Mouse (Mus musculus) forebrain, embryonic 11.5 days (tissue): ENCODE data around the gene Med17. TPM values are rescaled to one million over a fixed set of nuclear protein-coding genes. Genes with fewer than 3 reads are reported as not detected.
"Not testable (repeated sequence)": the region's sequence is repeated elsewhere in the genome, so short reads cannot be mapped to it uniquely, and the experiment has no call there.

Experiments
- ATAC-seq: fragments of 200-750 bp; cut with Nextera tagmentation; replicated peaks from 2 replicates; pipeline ENCODE4 v1.8.0; 2017; ENCODE audit warnings: moderate TSS enrichment; ENCODE audit not compliant: low FRiP score
- DNase-seq: peaks from one replicate; pipeline ENCODE4 v3.0.0-alpha.2; 2017; ENCODE audit warnings: low spot score
- H3K27ac ChIP-seq: fragments of 300-500 bp; sonication (generic); 2 replicates; pipeline ENCODE4 v1.5.1; 2014; ENCODE audit warnings: low read depth, low read length
- H3K27me3 ChIP-seq: fragments of 300-500 bp; sonication (generic); 2 replicates; pipeline ENCODE4 v1.6.1; 2014; ENCODE audit warnings: mild to moderate bottlenecking, low read length, mixed read lengths; ENCODE audit not compliant: control insufficient read depth, insufficient read depth
- H3K36me3 ChIP-seq: fragments of 300-500 bp; sonication (generic); 2 replicates; pipeline ENCODE4 v1.6.1; 2014; ENCODE audit warnings: mild to moderate bottlenecking, low read length, moderate library complexity, mixed read lengths; ENCODE audit not compliant: control insufficient read depth, insufficient read depth
- H3K4me1 ChIP-seq: fragments of 300-500 bp; sonication (generic); replicated peaks from 2 replicates; pipeline ENCODE4 v1.6.1; 2014; ENCODE audit warnings: low read length, mixed read lengths; ENCODE audit not compliant: control insufficient read depth, insufficient read depth
- H3K4me2 ChIP-seq: fragments of 300-500 bp; sonication (generic); 2 replicates; pipeline ENCODE4 v1.6.1; 2014; ENCODE audit warnings: low read depth, mild to moderate bottlenecking, low read length, moderate library complexity, mixed read lengths; ENCODE audit not compliant: severe bottlenecking
- H3K4me3 ChIP-seq: fragments of 300-500 bp; sonication (generic); 2 replicates; pipeline ENCODE4 v1.5.1; 2014; ENCODE audit warnings: low read depth, low read length
- H3K9ac ChIP-seq: fragments of 300-500 bp; sonication (generic); 2 replicates; pipeline ENCODE4 v1.6.1; 2014; ENCODE audit warnings: low read length
- H3K9me3 ChIP-seq: fragments of 300-500 bp; sonication (generic); 2 replicates; pipeline ENCODE4 v1.6.1; 2016; ENCODE audit warnings: low read length, mixed read lengths; ENCODE audit not compliant: control insufficient read depth
- WGBS: fragments of 180-500 bp; shearing (Covaris S2); extraction: QIAGEN DNeasy Blood & Tissue Kit; methylation state at CpG from one replicate; pipeline ENCODE4 v1.1.7; 2014; 5-methylcytosine and 5-hydroxymethylcytosine counted together
- polyA plus RNA-seq: library from polyadenylated mRNA; unstranded; fragments of >200 nt; fragmentation: Nextera tagmentation; extraction: Ambion mirVana; gene quantifications from 2 replicates; pipeline ENCODE4 v1.2.1, GENCODE M21; 2014

Gene Med17
- polyA plus RNA-seq, 1 experiment from 2014 or later = 47.7 TPM

GRCm38 (mm10) chr9:15309425-15309824, 29.7 kb upstream of the Med17 start:
- Histone ChIP-seq H3K4me3 (no peak overlapping the region), H3K4me1 (peaks cover 11% of the 10 kb centered on the region; the same call in 1 of the 2 replicates), H3K4me2 (no peak overlapping the region), H3K36me3 (peaks cover 31% of the 10 kb centered on the region), H3K9ac (no peak overlapping the region; the same call in 1 of the 2 replicates), H3K27ac (no peak overlapping the region), H3K9me3 (no peaks in the 10 kb centered on the region), H3K27me3 (no peaks in the 10 kb centered on the region)
- no peak for ATAC-seq
- no peak for DNase-seq
- 83% methylated on average over 4 of the region's 4 CpGs for WGBS

DNA sequence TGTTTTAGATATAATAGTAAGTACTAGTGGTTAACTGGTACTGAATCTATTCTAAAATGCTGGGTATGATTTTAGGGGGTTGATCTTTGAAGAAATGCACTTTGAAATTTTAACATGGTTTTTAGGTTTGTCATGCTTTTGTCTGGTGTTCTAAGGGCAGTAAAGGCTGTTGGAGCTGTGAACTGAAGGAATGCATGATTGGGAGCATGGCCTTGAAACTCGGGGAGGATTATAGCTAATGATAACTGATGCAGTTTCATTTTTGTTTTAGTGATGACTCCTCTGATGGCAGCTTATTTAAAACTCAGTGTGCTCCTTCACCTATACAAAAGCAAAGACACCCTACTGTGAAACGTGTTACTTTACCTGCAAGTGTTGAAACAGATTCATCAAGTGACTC, 28.5 kb upstream of the Med17 start:
- H3K4me2 ChIP-seq = no peak overlapping the region
- peaks cover 21% of the 10 kb centered on the region for H3K36me3 ChIP-seq
- no peaks in the 10 kb centered on the region for H3K27me3 ChIP-seq
- peaks cover 11% of the 10 kb centered on the region; the same call in 1 of the 2 replicates for H3K4me1 ChIP-seq
- no peak for ATAC-seq
- WGBS = 49% methylated on average over 2 of the region's 2 CpGs
- no peak overlapping the region for H3K9ac ChIP-seq
- no peak overlapping the region; the same call in 1 of the 2 replicates for H3K4me3 ChIP-seq
- DNase-seq = no peak
- no peak overlapping the region for H3K27ac ChIP-seq
- H3K9me3 ChIP-seq = no peaks in the 10 kb centered on the region

- 10% methylated on average over 6 of the region's 6 CpGs for WGBS
- H3K9me3 ChIP-seq = no peaks in the 10 kb centered on the region
- H3K4me3 ChIP-seq = peak overlapping the region; percentile 70
- ATAC-seq (no peak), DNase-seq (no peak)
- H3K36me3 ChIP-seq = peaks cover 16% of the 10 kb centered on the region
- H3K27me3 ChIP-seq = no peaks in the 10 kb centered on the region
- peak overlapping the region; percentile 91 for H3K9ac ChIP-seq
- H3K4me2 ChIP-seq = peak overlapping the region; percentile 85
- no peak overlapping the region for H3K27ac ChIP-seq
- H3K4me1 ChIP-seq = peaks cover 11% of the 10 kb centered on the region; the same call in 1 of the 2 replicates
These were observed 27.5 kb upstream of the Med17 start for GRCm38 (mm10) chr9:15307257-15307656.

- H3K4me3 ChIP-seq = peak within 1 kb of the TSS; percentile 70
- WGBS = under 1% methylated on average over 35 of the region's 35 CpGs
- peak; percentile 85 for ATAC-seq
These were observed 26.8 kb upstream of the Med17 start, which contains the start of gene 4931406C07Rik for GRCm38 (mm10) chr9:15306398-15307119. Gene 4931406C07Rik, minus strand, starts transcription at chr9:15306448.

DNA sequence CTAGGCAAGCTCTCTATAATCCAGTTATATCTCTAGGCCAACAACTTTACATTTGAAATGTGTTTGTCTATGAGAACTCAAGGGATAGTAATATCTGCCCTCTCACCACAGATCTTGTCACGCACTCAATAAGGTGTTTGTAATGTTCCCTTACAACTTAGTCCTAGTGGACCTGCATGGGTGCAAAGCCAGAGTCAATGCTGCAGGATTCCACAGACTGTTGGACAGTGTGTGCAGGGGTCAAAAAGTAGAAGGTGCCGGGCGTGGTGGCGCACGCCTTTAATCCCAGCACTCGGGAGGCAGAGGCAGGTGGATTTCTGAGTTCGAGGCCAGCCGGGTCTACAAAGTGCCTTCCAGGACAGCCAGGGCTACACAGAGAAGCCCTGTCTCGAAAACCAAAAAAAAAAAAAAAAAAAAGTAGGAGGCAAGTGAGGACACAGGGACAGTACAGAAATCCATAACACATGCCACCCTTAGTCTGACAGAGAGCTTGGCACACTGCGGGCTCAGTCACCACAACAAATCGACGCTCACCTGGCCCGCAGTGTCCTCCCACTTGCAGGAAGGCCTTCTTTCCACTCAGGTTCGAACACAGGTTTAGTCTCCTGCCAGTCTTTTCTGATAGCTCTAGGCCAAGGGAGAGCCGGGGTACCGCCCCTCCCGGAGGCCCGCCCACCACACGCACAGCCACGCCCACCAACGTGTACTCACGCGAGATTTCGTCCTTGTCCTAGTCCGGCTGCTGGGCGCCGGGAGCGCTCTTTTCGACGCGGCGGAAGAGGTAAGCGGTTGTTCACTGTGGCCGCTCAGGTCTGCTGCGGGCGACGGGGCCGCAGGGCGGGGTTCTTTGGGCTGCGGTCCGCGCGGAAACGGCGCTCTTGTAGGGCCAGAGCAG, 26.0 kb upstream of the Med17 start, which contains the start of gene Taf1d:
Gene Taf1d (plus strand): TSS at position 712 of the 895 bp plus-strand sequence.
- 13% methylated on average over 45 of the region's 45 CpGs for WGBS
- peaks cover 11% of the 10 kb centered on the region for H3K36me3 ChIP-seq
- H3K9me3 ChIP-seq = no peaks in the 10 kb centered on the region
- H3K4me3 ChIP-seq = peak within 1 kb of the TSS; percentile 70
- H3K4me1 ChIP-seq = peaks cover 11% of the 10 kb centered on the region; the same call in 1 of the 2 replicates
- H3K27ac ChIP-seq = peak within 1 kb of the TSS; percentile 84
- H3K9ac ChIP-seq = peak within 1 kb of the TSS; percentile 91
- ATAC-seq (peak; percentile 99), DNase-seq (peak; percentile 98)
- H3K27me3 ChIP-seq = no peaks in the 10 kb centered on the region
- peak within 1 kb of the TSS; percentile 85 for H3K4me2 ChIP-seq

More at GRCm38 (mm10) chr9:15306398-15307119, 26.8 kb upstream of the Med17 start, which contains the start of gene 4931406C07Rik:
- Histone ChIP-seq H3K27me3 (no peaks in the 10 kb centered on the region), H3K27ac (peak within 1 kb of the TSS; percentile 84), H3K9me3 (no peaks in the 10 kb centered on the region), H3K9ac (peak within 1 kb of the TSS; percentile 91), H3K36me3 (peaks cover 11% of the 10 kb centered on the region), H3K4me1 (peaks cover 11% of the 10 kb centered on the region; the same call in 1 of the 2 replicates), H3K4me2 (peak within 1 kb of the TSS; percentile 85)
- no peak for DNase-seq

DNA sequence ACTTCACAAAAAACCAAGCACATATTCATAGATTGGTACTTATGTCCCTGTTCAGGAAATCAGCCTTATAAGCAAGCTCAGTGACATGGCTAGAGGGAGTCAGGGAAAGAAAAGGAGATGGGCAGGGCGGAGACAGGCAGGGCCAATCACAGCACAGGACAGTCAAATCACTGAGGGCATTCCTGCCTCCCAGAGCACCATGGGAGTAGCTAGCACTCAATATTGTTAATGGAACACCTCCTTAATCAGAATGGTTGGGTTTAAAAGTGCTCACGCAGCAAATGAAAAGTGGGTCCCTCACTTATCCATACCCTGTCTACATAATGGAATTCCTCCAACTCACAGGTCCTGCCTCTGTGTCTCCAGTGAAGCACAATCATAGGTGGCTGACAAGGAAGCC, 23.1 kb upstream of the Med17 start:
- H3K4me2 ChIP-seq = no peak overlapping the region
- H3K4me1 ChIP-seq = peaks cover 4% of the 10 kb centered on the region; the same call in 1 of the 2 replicates
- H3K9ac ChIP-seq = no peak overlapping the region
- no peaks in the 10 kb centered on the region for H3K27me3 ChIP-seq
- no peak overlapping the region for H3K4me3 ChIP-seq
- no peak overlapping the region for H3K27ac ChIP-seq
- no peaks in the 10 kb centered on the region for H3K36me3 ChIP-seq
- no peak for ATAC-seq
- 69% methylated on average over 2 of the region's 2 CpGs for WGBS
- H3K9me3 ChIP-seq = no peaks in the 10 kb centered on the region
- DNase-seq = no peak

- not testable (repeated sequence) for H3K9ac ChIP-seq, H3K27ac ChIP-seq, ATAC-seq, H3K4me2 ChIP-seq, H3K36me3 ChIP-seq, H3K4me3 ChIP-seq, H3K4me1 ChIP-seq, H3K27me3 ChIP-seq, H3K9me3 ChIP-seq, DNase-seq
- WGBS = 78% methylated on average over 6 of the region's 6 CpGs
These were observed 22.3 kb upstream of the Med17 start for GRCm38 (mm10) chr9:15302006-15302405.

DNA sequence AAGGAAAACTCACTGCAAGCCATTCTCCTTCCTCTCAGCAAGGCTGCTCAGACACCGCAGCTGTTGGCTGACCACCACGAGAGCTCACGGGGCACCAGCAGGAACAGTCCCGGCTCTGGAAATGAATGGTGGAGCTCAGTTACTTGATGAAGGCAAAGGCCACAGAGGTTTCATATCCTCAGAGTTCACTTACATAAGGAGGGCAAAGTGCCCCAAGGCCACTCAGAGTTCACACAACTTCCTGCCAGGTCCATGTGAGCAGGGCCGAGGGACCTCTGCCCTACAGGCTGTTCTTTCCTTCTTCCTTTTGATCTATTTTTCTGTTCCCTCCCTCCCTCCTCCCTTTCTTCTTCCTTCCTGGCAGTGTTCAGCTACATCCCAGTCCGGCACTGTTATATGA, 21.7 kb upstream of the Med17 start:
- Histone ChIP-seq H3K9me3 (no peaks in the 10 kb centered on the region), H3K27ac (no peak overlapping the region), H3K4me2 (no peak overlapping the region), H3K4me1 (no peaks in the 10 kb centered on the region), H3K36me3 (no peaks in the 10 kb centered on the region), H3K4me3 (no peak overlapping the region), H3K9ac (no peak overlapping the region), H3K27me3 (no peaks in the 10 kb centered on the region)
- DNase-seq (no peak), ATAC-seq (no peak)
- 66% methylated on average over 6 of the region's 6 CpGs for WGBS
